Mouse (Mus musculus): ENCODE data around the gene Oasl2. TPM values are rescaled to one million over a fixed set of nuclear protein-coding genes. Genes with fewer than 3 reads are reported as not detected.
"Not testable (repeated sequence)": the region's sequence is repeated elsewhere in the genome, so short reads cannot be mapped to it uniquely, and the experiment has no call there.

Gene Oasl2
- polyA plus RNA-seq, 1 experiment from 2014 or later: 6.0 TPM

GRCm38 (mm10) chr5:114876331-114876730 is 20.4 kb upstream of the Oasl2 start:
- Histone ChIP-seq H3K27me3 (replicated peaks; ENCODE audit: control insufficient read depth, insufficient read depth, low read length) (peaks cover 2% of the 10 kb centered on the region; the same call in 1 of the 2 replicates), H3K4me1 (ENCODE audit: control insufficient read depth, insufficient read depth, low read length) (no peaks in the 10 kb centered on the region), H3K9me3 (ENCODE audit: control insufficient read depth, low read length) (no peaks in the 10 kb centered on the region), H3K4me3 (ENCODE audit: low read length) (no peak overlapping the region), H3K4me2 (ENCODE audit: low read depth, low read length) (no peak overlapping the region), H3K27ac (ENCODE audit: low read length) (no peak overlapping the region), H3K9ac (ENCODE audit: low read depth, low read length) (no peak overlapping the region), H3K36me3 (ENCODE audit: control insufficient read depth, insufficient read depth, low read length) (no peaks in the 10 kb centered on the region)
- WGBS: 55% methylated on average over 6 of the region's 6 CpGs
- no peak for ATAC-seq

GRCm38 (mm10) chr5:114877487-114877886 is 19.2 kb upstream of the Oasl2 start:
- 60% methylated on average over 7 of the region's 7 CpGs for WGBS
- Histone ChIP-seq H3K9ac (ENCODE audit: low read depth, low read length) (no peak overlapping the region), H3K4me2 (ENCODE audit: low read depth, low read length) (no peak overlapping the region), H3K36me3 (ENCODE audit: control insufficient read depth, insufficient read depth, low read length) (no peaks in the 10 kb centered on the region), H3K4me3 (ENCODE audit: low read length) (no peak overlapping the region), H3K9me3 (ENCODE audit: control insufficient read depth, low read length) (no peaks in the 10 kb centered on the region), H3K4me1 (ENCODE audit: control insufficient read depth, insufficient read depth, low read length) (no peaks in the 10 kb centered on the region), H3K27me3 (replicated peaks; ENCODE audit: control insufficient read depth, insufficient read depth, low read length) (no peaks in the 10 kb centered on the region; the same call in 1 of the 2 replicates), H3K27ac (ENCODE audit: low read length) (no peak overlapping the region)
- no peak for ATAC-seq

- Histone ChIP-seq H3K4me2 (ENCODE audit: low read depth, low read length) (no peak overlapping the region), H3K36me3 (ENCODE audit: control insufficient read depth, insufficient read depth, low read length) (no peaks in the 10 kb centered on the region), H3K9ac (ENCODE audit: low read depth, low read length) (no peak overlapping the region), H3K9me3 (ENCODE audit: control insufficient read depth, low read length) (no peaks in the 10 kb centered on the region), H3K4me1 (ENCODE audit: control insufficient read depth, insufficient read depth, low read length) (no peaks in the 10 kb centered on the region), H3K27me3 (replicated peaks; ENCODE audit: control insufficient read depth, insufficient read depth, low read length) (no peaks in the 10 kb centered on the region), H3K4me3 (ENCODE audit: low read length) (no peak overlapping the region), H3K27ac (ENCODE audit: low read length) (no peak overlapping the region)
- WGBS: 48% methylated on average over 13 of the region's 13 CpGs
- ATAC-seq: no peak
Measured at GRCm38 (mm10) chr5:114879399-114879798, 17.3 kb upstream of the Oasl2 start.

GRCm38 (mm10) chr5:114882319-114882718 is 14.4 kb upstream of the Oasl2 start:
- H3K4me3 ChIP-seq (ENCODE audit: low read length); H3K4me2 ChIP-seq (ENCODE audit: low read depth, low read length); H3K36me3 ChIP-seq (ENCODE audit: control insufficient read depth, insufficient read depth, low read length); H3K9me3 ChIP-seq (ENCODE audit: control insufficient read depth, low read length); H3K27ac ChIP-seq (ENCODE audit: low read length); ATAC-seq; H3K4me1 ChIP-seq (ENCODE audit: control insufficient read depth, insufficient read depth, low read length); H3K9ac ChIP-seq (ENCODE audit: low read depth, low read length); H3K27me3 ChIP-seq (replicated peaks; ENCODE audit: control insufficient read depth, insufficient read depth, low read length): not testable (repeated sequence)
- WGBS: 79% methylated on average over 6 of the region's 7 CpGs

GRCm38 (mm10) chr5:114883022-114883421 is 13.7 kb upstream of the Oasl2 start:
- Histone ChIP-seq H3K9me3 (ENCODE audit: control insufficient read depth, low read length) (no peaks in the 10 kb centered on the region), H3K4me2 (ENCODE audit: low read depth, low read length) (no peak overlapping the region), H3K4me3 (ENCODE audit: low read length) (no peak overlapping the region), H3K9ac (ENCODE audit: low read depth, low read length) (no peak overlapping the region), H3K36me3 (ENCODE audit: control insufficient read depth, insufficient read depth, low read length) (no peaks in the 10 kb centered on the region), H3K27me3 (replicated peaks; ENCODE audit: control insufficient read depth, insufficient read depth, low read length) (no peaks in the 10 kb centered on the region), H3K4me1 (ENCODE audit: control insufficient read depth, insufficient read depth, low read length) (no peaks in the 10 kb centered on the region), H3K27ac (ENCODE audit: low read length) (no peak overlapping the region)
- no peak for ATAC-seq
- 87% methylated on average over 11 of the region's 11 CpGs for WGBS

GRCm38 (mm10) chr5:114886801-114887200 is 9.9 kb upstream of the Oasl2 start:
- Histone ChIP-seq H3K9me3 (ENCODE audit: control insufficient read depth, low read length) (no peaks in the 10 kb centered on the region), H3K4me2 (ENCODE audit: low read depth, low read length) (no peak overlapping the region), H3K9ac (ENCODE audit: low read depth, low read length) (no peak overlapping the region), H3K27ac (ENCODE audit: low read length) (no peak overlapping the region), H3K36me3 (ENCODE audit: control insufficient read depth, insufficient read depth, low read length) (no peaks in the 10 kb centered on the region), H3K4me3 (ENCODE audit: low read length) (no peak overlapping the region), H3K4me1 (ENCODE audit: control insufficient read depth, insufficient read depth, low read length) (no peaks in the 10 kb centered on the region), H3K27me3 (replicated peaks; ENCODE audit: control insufficient read depth, insufficient read depth, low read length) (no peaks in the 10 kb centered on the region)
- ATAC-seq: no peak
- WGBS: 79% methylated on average over 6 of the region's 6 CpGs

GRCm38 (mm10) chr5:114888995-114889394 is 7.7 kb upstream of the Oasl2 start:
- Histone ChIP-seq H3K27ac (ENCODE audit: low read length) (no peak overlapping the region), H3K4me1 (ENCODE audit: control insufficient read depth, insufficient read depth, low read length) (no peaks in the 10 kb centered on the region), H3K36me3 (ENCODE audit: control insufficient read depth, insufficient read depth, low read length) (no peaks in the 10 kb centered on the region), H3K27me3 (replicated peaks; ENCODE audit: control insufficient read depth, insufficient read depth, low read length) (no peaks in the 10 kb centered on the region), H3K4me3 (ENCODE audit: low read length) (no peak overlapping the region), H3K9ac (ENCODE audit: low read depth, low read length) (no peak overlapping the region), H3K4me2 (ENCODE audit: low read depth, low read length) (no peak overlapping the region), H3K9me3 (ENCODE audit: control insufficient read depth, low read length) (no peaks in the 10 kb centered on the region)
- WGBS: 77% methylated on average over 2 of the region's 2 CpGs
- ATAC-seq: no peak

GRCm38 (mm10) chr5:114895542-114895941 is 1.2 kb upstream of the Oasl2 start:
- H3K9ac ChIP-seq (ENCODE audit: low read depth, low read length): no peak overlapping the region
- H3K27ac ChIP-seq (ENCODE audit: low read length): no peak overlapping the region
- no peaks in the 10 kb centered on the region for H3K36me3 ChIP-seq (ENCODE audit: control insufficient read depth, insufficient read depth, low read length)
- H3K27me3 ChIP-seq (replicated peaks; ENCODE audit: control insufficient read depth, insufficient read depth, low read length): no peaks in the 10 kb centered on the region
- no peak overlapping the region for H3K4me2 ChIP-seq (ENCODE audit: low read depth, low read length)
- H3K9me3 ChIP-seq (ENCODE audit: control insufficient read depth, low read length): no peaks in the 10 kb centered on the region
- peaks cover 7% of the 10 kb centered on the region; the same call in 1 of the 2 replicates for H3K4me1 ChIP-seq (ENCODE audit: control insufficient read depth, insufficient read depth, low read length)
- no peak for ATAC-seq
- WGBS: 67% methylated on average over 4 of the region's 4 CpGs
- H3K4me3 ChIP-seq (ENCODE audit: low read length): no peak overlapping the region

GRCm38 (mm10) chr5:114897374-114897793 is 648 bp downstream of the Oasl2 start:
- Histone ChIP-seq H3K4me2 (ENCODE audit: low read depth, low read length) (peak overlapping the region; percentile 48), H3K4me3 (ENCODE audit: low read length) (peak overlapping the region; percentile 37), H3K27me3 (replicated peaks; ENCODE audit: control insufficient read depth, insufficient read depth, low read length) (no peaks in the 10 kb centered on the region), H3K9me3 (ENCODE audit: control insufficient read depth, low read length) (no peaks in the 10 kb centered on the region), H3K36me3 (ENCODE audit: control insufficient read depth, insufficient read depth, low read length) (no peaks in the 10 kb centered on the region), H3K27ac (ENCODE audit: low read length) (no peak overlapping the region), H3K4me1 (ENCODE audit: control insufficient read depth, insufficient read depth, low read length) (peaks cover 7% of the 10 kb centered on the region; the same call in 1 of the 2 replicates), H3K9ac (ENCODE audit: low read depth, low read length) (peak overlapping the region; percentile 52)
- peak; percentile 62; the same call in 1 of the 2 replicates for ATAC-seq
- 12% methylated on average over 7 of the region's 7 CpGs for WGBS

GRCm38 (mm10) chr5:114898857-114899256 is 2.1 kb downstream of the Oasl2 start:
- Histone ChIP-seq H3K27ac (ENCODE audit: low read length) (no peak overlapping the region), H3K9ac (ENCODE audit: low read depth, low read length) (no peak overlapping the region), H3K4me3 (ENCODE audit: low read length) (no peak overlapping the region), H3K4me1 (ENCODE audit: control insufficient read depth, insufficient read depth, low read length) (peaks cover 7% of the 10 kb centered on the region; the same call in 1 of the 2 replicates), H3K4me2 (ENCODE audit: low read depth, low read length) (no peak overlapping the region), H3K27me3 (replicated peaks; ENCODE audit: control insufficient read depth, insufficient read depth, low read length) (no peaks in the 10 kb centered on the region), H3K9me3 (ENCODE audit: control insufficient read depth, low read length) (no peaks in the 10 kb centered on the region), H3K36me3 (ENCODE audit: control insufficient read depth, insufficient read depth, low read length) (no peaks in the 10 kb centered on the region)
- 70% methylated on average over 7 of the region's 7 CpGs for WGBS
- no peak for ATAC-seq

Measured in intestine, embryonic 16.5 days (tissue).